Mouse (Mus musculus): Measurements from ENCODE around the gene Art1.

DNA sequence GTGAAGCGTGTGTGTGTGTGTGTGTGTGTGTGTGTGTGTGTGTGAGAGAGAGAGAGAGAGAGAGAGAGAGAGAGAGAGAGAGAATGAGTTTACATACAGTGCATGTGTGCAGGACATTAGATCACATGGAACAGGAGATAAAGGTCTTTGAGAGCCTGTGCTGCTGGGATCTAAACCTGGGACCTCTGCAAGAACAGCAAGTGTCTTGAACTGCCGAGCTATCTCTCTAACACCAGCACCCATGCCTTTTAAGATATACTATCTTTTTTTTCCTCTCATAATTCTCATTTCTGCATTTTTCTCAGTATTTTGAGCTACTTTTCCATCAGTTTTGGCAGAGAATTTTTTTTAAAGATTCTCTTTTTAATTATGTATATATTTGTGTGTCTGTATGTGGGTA lies 2.0 kb downstream of the Art1 start:
- TF ChIP-seq CTCF (IDR thresholded peaks at IDR 0.05; ENCODE audit: borderline replicate concordance, extremely low read depth, insufficient read depth, insufficient read length) (no peak), POLR2A (IDR thresholded peaks at IDR 0.05; ENCODE audit: borderline replicate concordance, extremely low read depth, insufficient read depth, insufficient read length, poor library complexity, severe bottlenecking) (no peak)
